Mouse (Mus musculus) forebrain, embryonic 15.5 days (tissue): ENCODE measurements at regions not wholly inside any gene's neighbourhood (a gene's known extent, or its start where the extent isn't known, plus 50 kb on each side); places are given as distances from the start of the nearest gene placed in this dataset.

Experiments used
- ATAC-seq: fragments of 200-750 bp; cut with Nextera tagmentation; replicated peaks from 2 replicates; pipeline ENCODE4 v1.8.0; 2017; ENCODE audit warnings: mild to moderate bottlenecking, moderate TSS enrichment, moderate library complexity
- H3K27ac ChIP-seq: fragments of 300-500 bp; sonication (generic); replicated peaks from 2 replicates; pipeline ENCODE4 v1.5.1; 2015; ENCODE audit warnings: mild to moderate bottlenecking, inconsistent platforms
- H3K27me3 ChIP-seq: fragments of 300-500 bp; sonication (generic); 2 replicates; pipeline ENCODE4 v1.6.1; 2015; ENCODE audit warnings: inconsistent platforms
- H3K36me3 ChIP-seq: fragments of 300-500 bp; sonication (generic); 2 replicates; pipeline ENCODE4 v1.6.1; 2015; ENCODE audit warnings: mild to moderate bottlenecking, inconsistent platforms
- H3K4me1 ChIP-seq: fragments of 300-500 bp; sonication (generic); 2 replicates; pipeline ENCODE4 v1.6.1; 2015; ENCODE audit warnings: inconsistent platforms
- H3K4me2 ChIP-seq: fragments of 300-500 bp; sonication (generic); replicated peaks from 2 replicates; pipeline ENCODE4 v1.6.1; 2015; ENCODE audit warnings: mild to moderate bottlenecking, inconsistent platforms
- H3K4me3 ChIP-seq: fragments of 300-500 bp; sonication (generic); 2 replicates; pipeline ENCODE4 v1.5.1; 2015; ENCODE audit warnings: mild to moderate bottlenecking, inconsistent platforms
- H3K9ac ChIP-seq: fragments of 300-500 bp; sonication (generic); replicated peaks from 2 replicates; pipeline ENCODE4 v1.6.1; 2015; ENCODE audit warnings: mild to moderate bottlenecking, inconsistent platforms
- H3K9me3 ChIP-seq: fragments of 300-500 bp; sonication (generic); 2 replicates; pipeline ENCODE4 v1.6.1; 2016; ENCODE audit warnings: inconsistent platforms
- WGBS: fragments of 180-500 bp; shearing (Covaris S2); methylation state at CpG from one replicate; pipeline ENCODE4 v1.1.7; 2015; ENCODE audit warnings: mixed read lengths; 5-methylcytosine and 5-hydroxymethylcytosine counted together

DNA sequence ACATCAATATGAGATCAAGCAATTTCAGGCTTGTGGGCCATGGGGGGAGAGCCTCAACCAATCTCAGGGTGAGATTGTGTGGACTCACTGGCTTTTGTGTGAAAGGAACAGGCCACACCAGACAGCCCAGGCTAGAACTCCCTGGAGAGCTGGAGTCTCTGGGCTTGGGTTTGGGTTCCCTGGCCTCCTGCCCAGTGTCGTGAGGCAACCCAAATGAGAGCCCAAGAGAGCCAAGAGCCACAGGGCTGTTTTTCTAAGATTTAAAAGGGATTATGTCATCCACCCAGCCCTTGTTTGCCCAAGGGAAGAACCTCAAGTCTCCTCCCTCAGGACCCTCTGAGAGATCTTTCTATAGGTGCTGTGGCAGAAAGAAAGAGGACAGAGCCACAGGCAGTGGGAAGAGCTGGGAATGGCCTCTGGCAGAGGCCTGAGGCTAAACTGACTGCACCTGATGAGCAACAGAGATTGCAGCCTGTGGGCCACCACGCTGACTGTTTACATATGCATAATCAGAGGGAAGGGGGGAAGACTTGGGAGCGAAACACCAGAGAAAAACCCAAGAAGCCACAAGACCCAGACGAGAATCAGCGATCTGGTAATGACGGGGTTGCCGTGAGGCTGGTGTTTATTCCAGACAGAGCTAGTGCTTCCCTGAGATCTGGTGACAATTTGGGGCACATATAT lies 92.1 kb downstream of the Bcl2l11 start:
- no peak overlapping the region for H3K27ac ChIP-seq
- no peaks in the 10 kb centered on the region for H3K27me3 ChIP-seq
- H3K9ac ChIP-seq: no peak overlapping the region
- ATAC-seq: no peak
- H3K4me1 ChIP-seq: no peaks in the 10 kb centered on the region
- H3K4me2 ChIP-seq: no peak overlapping the region
- WGBS: 62% methylated on average over 7 of the region's 7 CpGs
- H3K4me3 ChIP-seq: no peak overlapping the region
- H3K36me3 ChIP-seq: no peaks in the 10 kb centered on the region
- H3K9me3 ChIP-seq: no peaks in the 10 kb centered on the region

GRCm38 (mm10) chr2:128218961-128219360 lies 93.1 kb downstream of the Bcl2l11 start:
- Histone ChIP-seq H3K4me3 (no peak overlapping the region), H3K4me2 (no peak overlapping the region), H3K27ac (no peak overlapping the region), H3K4me1 (no peaks in the 10 kb centered on the region), H3K9me3 (no peaks in the 10 kb centered on the region), H3K27me3 (no peaks in the 10 kb centered on the region), H3K9ac (no peak overlapping the region), H3K36me3 (no peaks in the 10 kb centered on the region)
- WGBS: 89% methylated on average over 4 of the region's 4 CpGs
- no peak for ATAC-seq

DNA sequence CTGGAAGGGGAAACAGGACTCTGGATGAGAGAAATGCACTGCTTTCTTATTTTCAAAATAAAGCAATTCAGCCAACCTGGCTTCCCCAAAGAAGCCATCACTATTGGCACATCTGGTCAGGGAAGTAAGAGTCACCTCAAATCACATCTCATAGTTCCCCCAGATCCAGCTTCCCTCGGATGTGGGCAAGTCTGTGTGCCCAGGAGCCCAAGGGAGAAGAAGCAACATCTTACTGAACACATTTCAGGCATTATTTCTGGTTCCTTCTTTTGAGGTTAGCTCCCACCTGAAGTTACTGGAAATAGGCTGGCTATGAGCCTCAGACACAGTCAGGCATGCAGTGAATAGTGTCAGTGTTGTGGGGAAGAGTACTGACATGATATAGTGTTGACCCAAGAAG lies 95.2 kb downstream of the Bcl2l11 start:
- 79% methylated on average over 1 of the region's 1 CpGs for WGBS
- Histone ChIP-seq H3K4me1 (no peaks in the 10 kb centered on the region), H3K36me3 (no peaks in the 10 kb centered on the region), H3K9me3 (no peaks in the 10 kb centered on the region), H3K4me2 (no peak overlapping the region), H3K4me3 (no peak overlapping the region), H3K27ac (no peak overlapping the region), H3K27me3 (no peaks in the 10 kb centered on the region), H3K9ac (no peak overlapping the region)
- ATAC-seq: no peak

DNA sequence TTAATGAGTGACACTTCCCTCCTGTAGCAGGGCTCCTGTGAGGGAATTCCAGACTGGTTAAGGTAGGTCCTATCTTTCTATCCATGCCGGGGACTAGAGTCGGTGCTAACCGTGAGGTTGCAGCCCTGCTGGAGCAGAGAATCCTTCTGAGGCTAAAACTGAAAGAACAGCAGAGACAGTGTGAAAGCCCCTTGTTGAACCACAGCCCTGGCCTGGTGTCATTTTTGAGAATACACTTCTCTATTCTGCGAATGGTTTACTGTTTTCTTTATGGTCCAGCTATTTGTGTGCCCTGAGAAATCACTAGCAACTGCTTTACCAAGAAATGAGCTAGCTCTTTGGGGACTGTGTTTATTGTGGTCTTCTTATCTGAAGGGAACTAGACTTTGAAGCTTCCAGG lies 95.8 kb downstream of the Bcl2l11 start:
- no peak overlapping the region for H3K4me2 ChIP-seq
- ATAC-seq: no peak
- no peaks in the 10 kb centered on the region for H3K4me1 ChIP-seq
- no peaks in the 10 kb centered on the region for H3K27me3 ChIP-seq
- no peaks in the 10 kb centered on the region for H3K36me3 ChIP-seq
- no peak overlapping the region for H3K27ac ChIP-seq
- H3K9me3 ChIP-seq: no peaks in the 10 kb centered on the region
- 92% methylated on average over 4 of the region's 4 CpGs for WGBS
- no peak overlapping the region for H3K4me3 ChIP-seq
- H3K9ac ChIP-seq: no peak overlapping the region

- Histone ChIP-seq H3K36me3 (no peaks in the 10 kb centered on the region), H3K9ac (no peak overlapping the region), H3K27ac (no peak overlapping the region), H3K27me3 (no peaks in the 10 kb centered on the region), H3K4me2 (no peak overlapping the region), H3K4me3 (no peak overlapping the region), H3K9me3 (no peaks in the 10 kb centered on the region), H3K4me1 (no peaks in the 10 kb centered on the region)
- WGBS: 95% methylated on average over 9 of the region's 9 CpGs
- no peak for ATAC-seq
These were observed 100.7 kb downstream of the Bcl2l11 start for GRCm38 (mm10) chr2:128226465-128227047.

DNA sequence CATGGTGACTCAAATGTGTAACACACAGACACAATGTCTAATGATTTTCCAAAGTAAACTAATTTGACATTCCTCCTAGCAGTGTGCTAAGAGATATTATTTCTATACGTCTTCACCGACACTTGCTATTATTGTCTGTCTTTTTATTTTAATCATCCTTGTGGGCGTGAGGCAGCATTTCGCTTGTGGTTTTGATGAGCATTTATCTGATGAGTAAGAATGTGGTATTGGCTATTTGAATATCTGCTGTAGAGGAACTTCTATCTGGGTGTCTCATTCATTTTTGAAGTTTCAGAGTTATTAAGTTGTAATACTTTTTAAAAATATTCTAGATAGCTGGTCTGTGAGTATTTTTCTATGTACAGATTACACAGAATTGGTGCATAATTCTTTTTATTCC lies 103.9 kb downstream of the Bcl2l11 start:
- Histone ChIP-seq H3K9me3 (no peaks in the 10 kb centered on the region), H3K4me3 (no peak overlapping the region), H3K4me1 (no peaks in the 10 kb centered on the region), H3K27ac (no peak overlapping the region), H3K4me2 (no peak overlapping the region), H3K36me3 (no peaks in the 10 kb centered on the region), H3K27me3 (no peaks in the 10 kb centered on the region), H3K9ac (no peak overlapping the region)
- ATAC-seq: no peak
- WGBS: 91% methylated on average over 4 of the region's 4 CpGs

DNA sequence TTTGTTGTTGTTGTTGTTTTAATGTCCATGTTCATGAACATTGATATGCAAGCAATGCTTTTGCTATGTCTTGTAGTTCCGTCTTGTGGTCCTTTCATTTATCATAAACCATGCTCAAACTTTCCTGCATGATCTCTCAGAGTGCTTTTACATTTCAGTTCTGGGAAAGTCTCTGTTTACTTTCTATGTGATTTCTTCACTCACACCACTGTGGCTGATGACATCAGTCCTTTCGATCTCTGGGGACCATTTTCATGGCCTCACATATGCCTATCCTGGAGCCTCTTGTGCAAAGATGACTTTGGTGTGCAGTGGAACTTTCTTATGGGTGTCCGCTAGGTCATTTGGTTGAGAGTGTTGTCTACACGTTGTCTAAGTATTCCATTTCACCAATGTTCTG lies 105.1 kb downstream of the Bcl2l11 start:
- no peaks in the 10 kb centered on the region for H3K9me3 ChIP-seq
- no peak for ATAC-seq
- H3K27me3 ChIP-seq: no peaks in the 10 kb centered on the region
- H3K4me1 ChIP-seq: no peaks in the 10 kb centered on the region
- 95% methylated on average over 4 of the region's 4 CpGs for WGBS
- H3K4me3 ChIP-seq: no peak overlapping the region
- no peaks in the 10 kb centered on the region for H3K36me3 ChIP-seq
- no peak overlapping the region for H3K27ac ChIP-seq
- no peak overlapping the region for H3K9ac ChIP-seq
- no peak overlapping the region for H3K4me2 ChIP-seq

DNA sequence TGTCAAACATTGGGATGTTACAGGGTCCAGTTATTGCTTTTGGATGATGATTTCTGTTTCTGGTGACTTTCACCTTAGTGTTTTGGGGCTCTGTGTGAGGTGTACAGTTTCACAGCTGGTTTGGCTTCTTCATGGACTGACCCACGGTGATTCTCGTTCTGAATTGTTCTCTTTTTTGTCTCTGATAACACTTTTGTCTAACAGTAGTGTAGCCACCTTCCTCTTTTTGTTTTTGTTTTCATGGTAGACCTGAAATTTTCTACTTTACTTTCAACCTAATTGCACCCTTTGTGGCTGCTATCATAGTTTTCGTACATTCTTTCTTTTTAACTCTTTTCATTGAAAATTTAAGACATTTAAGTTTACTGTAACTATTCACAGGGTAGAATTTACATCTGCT lies 105.5 kb downstream of the Bcl2l11 start:
- no peaks in the 10 kb centered on the region for H3K9me3 ChIP-seq
- H3K27me3 ChIP-seq: no peaks in the 10 kb centered on the region
- H3K36me3 ChIP-seq: no peaks in the 10 kb centered on the region
- no peak overlapping the region for H3K27ac ChIP-seq
- no peak overlapping the region for H3K4me2 ChIP-seq
- no peak overlapping the region for H3K4me3 ChIP-seq
- WGBS: 82% methylated on average over 3 of the region's 3 CpGs
- H3K9ac ChIP-seq: no peak overlapping the region
- H3K4me1 ChIP-seq: no peaks in the 10 kb centered on the region
- ATAC-seq: no peak

DNA sequence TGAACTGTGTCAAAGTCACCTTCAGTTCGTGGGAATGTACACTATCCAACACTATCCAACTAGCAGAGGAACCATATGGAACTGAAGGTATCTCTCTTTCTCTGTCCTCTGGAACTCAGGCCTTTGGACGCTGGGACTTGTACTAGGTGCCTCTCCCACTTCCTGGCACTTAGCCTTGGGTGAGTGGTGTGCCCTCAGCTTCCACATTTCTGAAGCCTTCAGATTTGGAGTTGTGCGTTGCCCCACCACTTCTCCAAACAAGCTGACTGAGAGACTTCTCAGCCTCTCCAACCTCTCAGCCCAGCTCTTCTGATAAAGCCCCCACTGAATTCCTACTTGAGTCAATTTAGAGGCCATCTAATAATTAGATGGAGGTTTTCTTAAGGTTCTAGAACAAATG lies 106.2 kb downstream of the Bcl2l11 start:
- H3K9me3 ChIP-seq: no peaks in the 10 kb centered on the region
- no peaks in the 10 kb centered on the region for H3K4me1 ChIP-seq
- H3K36me3 ChIP-seq: no peaks in the 10 kb centered on the region
- H3K9ac ChIP-seq: no peak overlapping the region
- ATAC-seq: no peak
- WGBS: 92% methylated on average over 3 of the region's 3 CpGs
- H3K27ac ChIP-seq: no peak overlapping the region
- H3K27me3 ChIP-seq: no peaks in the 10 kb centered on the region
- H3K4me2 ChIP-seq: no peak overlapping the region
- no peak overlapping the region for H3K4me3 ChIP-seq

GRCm38 (mm10) chr2:128235127-128235526 lies 109.3 kb downstream of the Bcl2l11 start:
- no peak for ATAC-seq
- H3K27ac ChIP-seq: no peak overlapping the region
- no peaks in the 10 kb centered on the region for H3K27me3 ChIP-seq
- H3K36me3 ChIP-seq: no peaks in the 10 kb centered on the region
- no peak overlapping the region for H3K4me3 ChIP-seq
- H3K4me2 ChIP-seq: no peak overlapping the region
- no peaks in the 10 kb centered on the region for H3K4me1 ChIP-seq
- H3K9ac ChIP-seq: no peak overlapping the region
- H3K9me3 ChIP-seq: no peaks in the 10 kb centered on the region
- 75% methylated on average over 8 of the region's 8 CpGs for WGBS

GRCm38 (mm10) chr2:128239451-128239850 lies 113.6 kb downstream of the Bcl2l11 start:
- no peak overlapping the region for H3K4me2 ChIP-seq
- WGBS: 88% methylated on average over 4 of the region's 4 CpGs
- no peak overlapping the region for H3K4me3 ChIP-seq
- H3K9me3 ChIP-seq: no peaks in the 10 kb centered on the region
- no peaks in the 10 kb centered on the region for H3K36me3 ChIP-seq
- 0 out of 2 replicates have a peak, but pooled peaks cover 4% of the 10 kb centered on the region for H3K4me1 ChIP-seq
- no peak overlapping the region for H3K27ac ChIP-seq
- ATAC-seq: no peak
- no peaks in the 10 kb centered on the region for H3K27me3 ChIP-seq
- no peak overlapping the region for H3K9ac ChIP-seq

DNA sequence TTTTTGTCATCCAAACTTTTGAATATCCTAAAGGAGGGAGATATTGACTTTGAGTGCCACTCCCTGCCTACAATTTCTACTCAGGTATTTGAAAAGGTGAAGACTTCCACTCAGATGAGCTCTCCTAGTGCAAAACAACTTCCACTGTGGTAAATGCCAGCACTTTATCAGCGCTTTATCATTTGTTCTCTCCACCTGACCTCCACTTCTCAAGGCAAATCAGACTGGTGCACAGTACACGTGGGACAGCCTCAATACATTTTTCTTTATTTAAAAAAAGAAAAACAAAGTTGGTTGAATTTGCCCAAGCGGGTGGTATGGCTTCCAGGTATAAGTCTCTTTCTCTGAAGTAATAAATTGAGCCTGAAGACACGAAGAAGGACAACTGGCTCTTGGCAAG lies 114.2 kb downstream of the Bcl2l11 start:
- Histone ChIP-seq H3K4me1 (0 out of 2 replicates have a peak, but pooled peaks cover 4% of the 10 kb centered on the region), H3K27me3 (no peaks in the 10 kb centered on the region), H3K27ac (no peak overlapping the region), H3K9ac (no peak overlapping the region), H3K36me3 (no peaks in the 10 kb centered on the region), H3K9me3 (no peaks in the 10 kb centered on the region), H3K4me2 (no peak overlapping the region), H3K4me3 (no peak overlapping the region)
- WGBS: 62% methylated on average over 4 of the region's 4 CpGs
- no peak for ATAC-seq
